Mouse (Mus musculus) megakaryocyte, embryonic 14.5 days (primary cell): ENCODE data around the gene Spi1. TPM values are rescaled to one million over a fixed set of nuclear protein-coding genes. Genes with fewer than 3 reads are reported as not detected.

Source experiments
- H3K27me3 ChIP-seq: replicated peaks from 2 replicates; pipeline ENCODE3; 2012; ENCODE audit warnings: inconsistent platforms
- H3K36me3 ChIP-seq: replicated peaks from 2 replicates; pipeline ENCODE3; 2012; ENCODE audit warnings: low read length, inconsistent platforms, mixed read lengths
- H3K4me1 ChIP-seq: 2 replicates; pipeline ENCODE4 v1.6.1; 2012; ENCODE audit warnings: inconsistent platforms
- H3K4me3 ChIP-seq: replicated peaks from 2 replicates; pipeline ENCODE3; 2012; ENCODE audit warnings: moderate library complexity, mild to moderate bottlenecking, inconsistent platforms
- H3K9me3 ChIP-seq: 2 replicates; pipeline ENCODE4 v1.6.1; 2012; ENCODE audit warnings: inconsistent platforms
- FLI1 ChIP-seq: IDR thresholded peaks from 2 replicates; pipeline ENCODE4 v1.6.1; 2012; ENCODE audit warnings: low read length, inconsistent platforms, mixed read lengths
- GATA1 ChIP-seq: IDR thresholded peaks from 3 replicates; pipeline ENCODE4 v1.6.1; 2012; ENCODE audit warnings: mixed read lengths, low read length, inconsistent platforms, borderline replicate concordance
- polyA plus RNA-seq: library from polyadenylated mRNA; stranded (reverse); fragments of >175 nt; gene quantifications from 2 replicates; pipeline ENCODE4 v1.2.3, GENCODE M21; 2012; ENCODE audit warnings: low replicate concordance; ENCODE audit not compliant: insufficient read depth

The Spi1 gene
- polyA plus RNA-seq, 1 experiment, result 123 TPM

GRCm38 (mm10) chr2:91139764-91140163, 57.6 kb downstream of the Spi1 start:
- Histone ChIP-seq H3K4me3 (no peak overlapping the region), H3K4me1 (peaks cover 23% of the 10 kb centered on the region), H3K9me3 (no peaks in the 10 kb centered on the region), H3K27me3 (no peaks in the 10 kb centered on the region), H3K36me3 (peaks cover 99% of the 10 kb centered on the region)
- no peak for TF ChIP-seq FLI1
- TF ChIP-seq GATA1, result no peak

- no peaks in the 10 kb centered on the region for H3K9me3 ChIP-seq
- H3K4me3 ChIP-seq, result no peak overlapping the region
- TF ChIP-seq GATA1, result no peak
- TF ChIP-seq FLI1, result no peak
- peaks cover 4% of the 10 kb centered on the region; the same call in 1 of the 2 replicates for H3K4me1 ChIP-seq
- H3K36me3 ChIP-seq, result peaks cover 96% of the 10 kb centered on the region
- H3K27me3 ChIP-seq, result no peaks in the 10 kb centered on the region
Observed at GRCm38 (mm10) chr2:91142920-91143319, 60.7 kb downstream of the Spi1 start.

GRCm38 (mm10) chr2:91143401-91143800, 61.2 kb downstream of the Spi1 start:
- no peak for TF ChIP-seq GATA1
- TF ChIP-seq FLI1, result no peak
- peaks cover 4% of the 10 kb centered on the region; the same call in 1 of the 2 replicates for H3K4me1 ChIP-seq
- no peaks in the 10 kb centered on the region for H3K27me3 ChIP-seq
- H3K36me3 ChIP-seq, result peaks cover 96% of the 10 kb centered on the region
- H3K4me3 ChIP-seq, result no peak overlapping the region
- no peaks in the 10 kb centered on the region for H3K9me3 ChIP-seq

- TF ChIP-seq FLI1 (no peak), GATA1 (no peak)
- no peak overlapping the region for H3K4me3 ChIP-seq
- H3K9me3 ChIP-seq, result no peaks in the 10 kb centered on the region
- no peaks in the 10 kb centered on the region for H3K27me3 ChIP-seq
- peaks cover 93% of the 10 kb centered on the region for H3K36me3 ChIP-seq
- no peaks in the 10 kb centered on the region for H3K4me1 ChIP-seq
Observed at GRCm38 (mm10) chr2:91148101-91148500, 65.9 kb downstream of the Spi1 start.

- Histone ChIP-seq H3K27me3 (no peaks in the 10 kb centered on the region), H3K36me3 (peaks cover 97% of the 10 kb centered on the region), H3K4me3 (no peak overlapping the region), H3K4me1 (no peaks in the 10 kb centered on the region), H3K9me3 (no peaks in the 10 kb centered on the region)
- no peak for TF ChIP-seq FLI1
- no peak for TF ChIP-seq GATA1
Observed at GRCm38 (mm10) chr2:91151331-91151730, 69.1 kb downstream of the Spi1 start.

- no peaks in the 10 kb centered on the region for H3K4me1 ChIP-seq
- H3K4me3 ChIP-seq, result no peak overlapping the region
- TF ChIP-seq GATA1, result no peak
- no peak for TF ChIP-seq FLI1
- no peaks in the 10 kb centered on the region for H3K9me3 ChIP-seq
- peaks cover 95% of the 10 kb centered on the region for H3K36me3 ChIP-seq
- no peaks in the 10 kb centered on the region for H3K27me3 ChIP-seq
Observed at GRCm38 (mm10) chr2:91152885-91153377, 70.7 kb downstream of the Spi1 start.

GRCm38 (mm10) chr2:91154091-91154490, 71.9 kb downstream of the Spi1 start:
- H3K9me3 ChIP-seq, result no peaks in the 10 kb centered on the region
- H3K4me3 ChIP-seq, result no peak overlapping the region
- no peak for TF ChIP-seq GATA1
- TF ChIP-seq FLI1, result no peak
- peaks cover 96% of the 10 kb centered on the region for H3K36me3 ChIP-seq
- H3K27me3 ChIP-seq, result no peaks in the 10 kb centered on the region
- no peaks in the 10 kb centered on the region for H3K4me1 ChIP-seq

GRCm38 (mm10) chr2:91157002-91157752, 75.0 kb downstream of the Spi1 start:
- Histone ChIP-seq H3K4me3 (no peak overlapping the region), H3K9me3 (no peaks in the 10 kb centered on the region), H3K36me3 (peaks cover 99% of the 10 kb centered on the region), H3K27me3 (no peaks in the 10 kb centered on the region), H3K4me1 (no peaks in the 10 kb centered on the region)
- TF ChIP-seq GATA1 (no peak), FLI1 (no peak)

GRCm38 (mm10) chr2:91160591-91160990, 78.4 kb downstream of the Spi1 start:
- no peaks in the 10 kb centered on the region for H3K27me3 ChIP-seq
- peaks cover 99% of the 10 kb centered on the region for H3K36me3 ChIP-seq
- no peaks in the 10 kb centered on the region for H3K9me3 ChIP-seq
- H3K4me3 ChIP-seq, result no peak overlapping the region
- no peak for TF ChIP-seq GATA1
- no peak for TF ChIP-seq FLI1
- H3K4me1 ChIP-seq, result peaks cover 12% of the 10 kb centered on the region; the same call in 1 of the 2 replicates

GRCm38 (mm10) chr2:91162952-91163351, 80.8 kb downstream of the Spi1 start:
- no peaks in the 10 kb centered on the region for H3K9me3 ChIP-seq
- H3K27me3 ChIP-seq, result no peaks in the 10 kb centered on the region
- H3K36me3 ChIP-seq, result peaks cover 98% of the 10 kb centered on the region
- no peak overlapping the region for H3K4me3 ChIP-seq
- H3K4me1 ChIP-seq, result peaks cover 12% of the 10 kb centered on the region; the same call in 1 of the 2 replicates
- no peak for TF ChIP-seq GATA1
- no peak for TF ChIP-seq FLI1
